Mouse (Mus musculus) ZHBTc4 (cell line): Measurements from ENCODE around the gene Rbfox3.
A peak's percentile ranks its signal among the peaks of the same experiment; 100 is the strongest.

Experiments
- DNase-seq: peaks from one replicate; pipeline ENCODE4 v3.0.0-alpha.2; 2011; ENCODE audit warnings: low read depth, low spot score

Gene Rbfox3

GRCm38 (mm10) chr11:118553001-118553400 is 358.4 kb downstream of the Rbfox3 start:
- peak; percentile 57 for DNase-seq

DNA sequence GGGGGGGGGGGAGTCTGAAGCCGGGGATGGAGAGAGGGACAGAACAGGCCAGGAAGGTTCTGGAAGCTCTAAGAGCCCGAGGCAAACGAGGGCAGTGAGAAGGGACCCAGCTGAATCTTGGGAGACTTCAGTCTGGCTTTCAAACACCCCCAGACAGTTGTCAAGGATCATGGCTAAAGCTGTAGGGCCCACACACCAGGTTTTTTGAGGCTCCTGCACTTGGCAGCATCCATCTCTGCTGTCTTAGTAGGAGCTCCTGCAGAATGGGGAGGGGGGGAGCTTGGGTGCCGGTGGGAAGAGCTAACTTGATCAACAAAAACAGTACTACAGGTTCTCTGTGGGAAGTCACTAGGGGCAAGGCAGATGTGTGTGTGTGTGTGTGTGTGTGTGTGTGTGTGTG is 358.9 kb downstream of the Rbfox3 start:
- no peak for DNase-seq

GRCm38 (mm10) chr11:118551705-118552104 is 359.7 kb downstream of the Rbfox3 start:
- peak; percentile 75 for DNase-seq

- peak; percentile 59 for DNase-seq
Measured at GRCm38 (mm10) chr11:118550773-118551520, 360.4 kb downstream of the Rbfox3 start.

DNA sequence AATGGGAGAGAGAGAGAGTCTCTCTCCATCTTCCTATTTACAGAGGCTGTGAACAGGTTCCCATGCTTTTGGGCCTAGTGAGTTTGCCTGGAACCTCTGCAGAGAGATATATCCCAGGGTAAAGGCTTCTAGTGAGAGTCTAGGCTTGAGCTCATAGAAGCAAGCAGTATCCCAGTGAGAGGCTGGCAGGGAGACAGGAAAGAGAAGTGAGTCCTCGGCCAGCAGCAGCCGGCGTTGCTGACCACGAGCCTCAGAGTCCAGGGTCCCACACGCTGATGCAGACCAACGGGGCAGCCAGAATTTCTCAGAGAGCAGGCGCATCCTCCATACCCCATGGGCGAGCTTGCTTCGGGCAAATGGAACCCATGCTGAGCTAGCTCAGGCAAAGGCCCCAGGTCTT is 363.2 kb downstream of the Rbfox3 start:
- DNase-seq, result no peak

DNA sequence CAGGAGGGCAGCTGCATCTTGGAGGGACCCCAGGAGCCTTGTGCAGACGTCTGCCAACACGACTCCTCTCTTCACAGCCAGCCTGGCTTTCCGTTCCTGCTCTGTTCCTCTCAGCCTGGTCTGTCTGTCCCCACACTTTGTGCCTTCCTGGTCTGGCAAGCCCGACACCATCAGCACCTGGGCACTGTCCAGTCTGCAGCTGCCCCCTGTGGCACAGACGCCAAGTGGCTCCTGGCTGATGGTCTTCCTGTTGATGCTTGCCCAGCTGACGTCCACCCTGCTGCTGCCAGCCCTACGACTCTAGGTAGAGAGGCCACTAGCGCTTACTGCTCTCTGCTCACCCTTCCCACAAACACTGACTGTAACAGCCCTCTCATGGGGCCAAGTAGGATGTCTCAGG is 365.1 kb downstream of the Rbfox3 start:
- no peak for DNase-seq

- peak; percentile 53 for DNase-seq
Measured at GRCm38 (mm10) chr11:118545690-118546089, 365.7 kb downstream of the Rbfox3 start.

GRCm38 (mm10) chr11:118544564-118544963 is 366.8 kb downstream of the Rbfox3 start:
- no peak for DNase-seq

DNA sequence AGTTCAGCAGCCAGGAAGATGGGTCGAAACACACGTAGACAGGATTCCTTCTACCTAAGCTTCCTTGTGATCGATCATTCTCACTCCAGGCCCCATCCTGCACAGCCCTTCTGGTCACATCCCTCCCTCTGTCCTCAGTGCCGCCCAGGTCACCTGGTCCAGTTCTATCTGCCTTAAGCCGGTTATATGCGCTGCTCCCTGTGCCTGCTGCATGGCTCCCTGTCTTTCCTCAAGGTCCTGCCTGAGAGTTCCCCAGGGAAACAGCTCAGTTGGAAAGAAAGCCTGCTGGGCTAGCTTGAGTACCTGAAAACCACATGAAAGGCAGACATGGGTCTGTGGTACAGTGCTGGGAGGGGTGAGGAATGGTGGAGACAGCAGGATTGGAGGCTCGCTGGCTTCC is 368.5 kb downstream of the Rbfox3 start:
- peak; percentile 78 for DNase-seq

GRCm38 (mm10) chr11:118540411-118541026 is 370.9 kb downstream of the Rbfox3 start:
- no peak for DNase-seq

DNA sequence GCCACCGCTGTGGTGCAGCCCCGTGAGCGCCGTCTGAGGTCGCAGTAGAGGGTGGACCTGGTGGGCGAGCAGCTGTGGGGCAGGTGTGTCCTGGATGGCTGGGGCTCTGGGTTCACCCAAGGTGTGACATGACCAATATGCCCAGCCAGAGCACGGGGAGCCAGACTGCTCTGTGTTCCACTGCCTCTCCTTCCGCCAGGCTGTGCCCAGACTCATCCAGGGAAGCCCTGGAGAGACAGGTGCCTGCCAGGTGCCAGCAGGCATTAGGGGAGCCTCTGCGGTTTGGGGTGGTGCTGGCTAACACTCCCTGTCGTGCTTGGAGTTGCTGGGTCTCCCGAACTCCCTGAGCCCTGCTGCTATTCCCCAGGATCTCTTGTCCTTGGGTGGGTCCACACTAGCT is 373.4 kb downstream of the Rbfox3 start:
- DNase-seq, result no peak

DNA sequence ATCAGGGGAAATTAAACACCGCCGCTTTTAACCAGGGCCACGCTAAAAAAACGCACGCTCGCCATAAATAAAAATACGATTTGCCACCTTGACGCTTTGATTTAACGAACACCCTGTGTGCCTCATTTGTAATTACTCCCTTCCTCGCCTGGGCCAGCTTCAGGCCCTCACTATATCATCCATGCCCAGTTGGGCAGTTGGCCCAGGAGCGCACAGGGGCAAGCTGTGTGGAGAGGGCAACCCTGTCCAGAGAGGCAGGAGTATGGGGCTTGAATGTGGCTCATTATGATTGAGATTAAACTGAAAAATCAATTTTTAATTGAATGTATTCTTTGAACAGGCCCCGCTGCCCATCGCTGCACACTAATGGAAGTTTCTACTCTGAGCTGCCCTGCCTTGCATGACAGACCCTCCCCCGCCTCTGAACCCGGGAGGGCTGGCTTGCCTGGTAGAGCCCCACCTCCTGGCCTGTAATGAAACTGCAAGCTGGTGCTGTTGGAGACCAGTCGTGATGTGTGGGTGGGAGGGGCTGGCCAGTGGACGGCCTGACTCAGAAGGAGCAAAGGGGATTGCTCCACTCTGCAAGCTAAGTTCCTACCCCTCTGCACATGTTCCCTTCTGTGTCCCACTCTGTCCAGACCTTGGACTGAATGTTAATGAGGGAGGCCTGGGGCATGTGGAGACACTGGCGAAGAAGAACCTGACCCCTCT is 376.9 kb downstream of the Rbfox3 start:
- peak; percentile 81 for DNase-seq

- DNase-seq, result no peak
Measured at GRCm38 (mm10) chr11:118530313-118530712, 381.1 kb downstream of the Rbfox3 start.

GRCm38 (mm10) chr11:118528761-118529160 is 382.6 kb downstream of the Rbfox3 start:
- no peak for DNase-seq

GRCm38 (mm10) chr11:118525059-118525458 is 386.3 kb downstream of the Rbfox3 start:
- DNase-seq, result no peak

DNA sequence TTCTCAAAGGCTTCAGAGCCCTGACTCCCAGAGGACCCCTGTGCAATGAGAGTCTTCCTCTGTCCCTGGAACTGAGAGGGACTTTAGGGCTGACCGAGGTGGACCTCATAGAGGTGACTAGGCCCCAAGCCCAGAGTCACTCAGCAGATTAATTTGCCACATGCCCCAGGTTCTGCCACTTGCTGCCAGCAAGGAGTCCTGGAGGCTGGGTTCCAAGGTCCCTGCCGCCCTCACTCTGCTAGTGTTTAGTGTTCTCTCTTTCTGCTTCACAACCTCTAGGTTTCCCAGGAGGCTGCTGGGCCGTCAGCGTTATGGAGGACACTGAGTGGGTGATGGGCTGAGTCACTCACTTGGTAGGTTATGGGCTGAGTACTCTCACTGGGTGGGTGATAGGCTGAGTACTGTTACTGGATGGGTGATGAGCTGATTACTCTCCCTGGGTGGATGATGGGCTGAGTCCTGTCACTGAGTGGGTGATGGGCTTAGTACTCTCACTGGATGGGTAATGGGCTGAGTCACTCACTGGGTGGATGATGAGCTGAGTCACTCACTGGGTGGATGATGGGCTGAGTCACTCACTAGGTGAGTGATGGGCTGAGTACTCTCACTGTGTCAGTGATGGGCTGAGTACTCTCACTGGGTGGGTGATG is 387.8 kb downstream of the Rbfox3 start:
- DNase-seq, result no peak

GRCm38 (mm10) chr11:118520932-118521331 is 390.5 kb downstream of the Rbfox3 start:
- no peak for DNase-seq

GRCm38 (mm10) chr11:118520251-118520650 is 391.1 kb downstream of the Rbfox3 start:
- peak; percentile 46 for DNase-seq

GRCm38 (mm10) chr11:118518743-118519142 is 392.7 kb downstream of the Rbfox3 start:
- DNase-seq, result no peak

- DNase-seq, result no peak
Measured at GRCm38 (mm10) chr11:118517924-118518323, 393.5 kb downstream of the Rbfox3 start.

DNA sequence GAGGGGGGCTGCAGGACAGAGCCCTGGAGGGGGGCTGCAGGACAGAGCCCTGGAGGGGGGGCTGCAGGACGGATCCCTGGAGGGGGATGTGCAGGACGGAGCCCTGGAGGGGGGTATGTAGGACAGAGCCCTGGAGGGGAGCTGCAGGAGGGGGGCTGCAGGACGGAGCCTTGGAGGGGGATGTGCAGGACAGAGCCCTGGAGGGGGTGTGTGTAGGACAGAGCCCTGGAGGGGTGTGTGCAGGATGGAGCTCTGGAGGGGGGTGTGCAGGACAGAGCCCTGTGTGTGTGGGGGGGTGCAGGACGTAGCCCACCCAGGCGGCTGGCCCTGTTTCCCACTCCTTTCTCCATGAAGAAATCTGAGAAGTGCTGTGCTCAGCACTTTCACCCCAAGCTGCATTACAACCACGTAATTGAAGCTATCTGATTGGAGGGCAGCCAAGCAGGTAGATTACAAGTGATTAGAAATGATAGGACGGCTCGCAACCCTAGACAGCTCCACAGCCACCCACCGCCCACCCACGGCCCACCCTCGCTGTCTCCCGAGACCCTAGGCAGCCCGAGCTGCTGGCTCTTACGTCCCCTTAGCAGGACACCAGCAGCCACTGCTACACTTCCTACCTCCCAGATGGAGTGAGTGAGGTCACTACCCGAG is 399.0 kb downstream of the Rbfox3 start:
- DNase-seq, result no peak

GRCm38 (mm10) chr11:118511851-118512250 is 399.5 kb downstream of the Rbfox3 start:
- DNase-seq, result no peak
